Mouse (Mus musculus): ENCODE measurements around the gene Bves.
"Not testable (repeated sequence)": the region's sequence is repeated elsewhere in the genome, so short reads cannot be mapped to it uniquely, and the experiment has no call there.

Bves gene

DNA sequence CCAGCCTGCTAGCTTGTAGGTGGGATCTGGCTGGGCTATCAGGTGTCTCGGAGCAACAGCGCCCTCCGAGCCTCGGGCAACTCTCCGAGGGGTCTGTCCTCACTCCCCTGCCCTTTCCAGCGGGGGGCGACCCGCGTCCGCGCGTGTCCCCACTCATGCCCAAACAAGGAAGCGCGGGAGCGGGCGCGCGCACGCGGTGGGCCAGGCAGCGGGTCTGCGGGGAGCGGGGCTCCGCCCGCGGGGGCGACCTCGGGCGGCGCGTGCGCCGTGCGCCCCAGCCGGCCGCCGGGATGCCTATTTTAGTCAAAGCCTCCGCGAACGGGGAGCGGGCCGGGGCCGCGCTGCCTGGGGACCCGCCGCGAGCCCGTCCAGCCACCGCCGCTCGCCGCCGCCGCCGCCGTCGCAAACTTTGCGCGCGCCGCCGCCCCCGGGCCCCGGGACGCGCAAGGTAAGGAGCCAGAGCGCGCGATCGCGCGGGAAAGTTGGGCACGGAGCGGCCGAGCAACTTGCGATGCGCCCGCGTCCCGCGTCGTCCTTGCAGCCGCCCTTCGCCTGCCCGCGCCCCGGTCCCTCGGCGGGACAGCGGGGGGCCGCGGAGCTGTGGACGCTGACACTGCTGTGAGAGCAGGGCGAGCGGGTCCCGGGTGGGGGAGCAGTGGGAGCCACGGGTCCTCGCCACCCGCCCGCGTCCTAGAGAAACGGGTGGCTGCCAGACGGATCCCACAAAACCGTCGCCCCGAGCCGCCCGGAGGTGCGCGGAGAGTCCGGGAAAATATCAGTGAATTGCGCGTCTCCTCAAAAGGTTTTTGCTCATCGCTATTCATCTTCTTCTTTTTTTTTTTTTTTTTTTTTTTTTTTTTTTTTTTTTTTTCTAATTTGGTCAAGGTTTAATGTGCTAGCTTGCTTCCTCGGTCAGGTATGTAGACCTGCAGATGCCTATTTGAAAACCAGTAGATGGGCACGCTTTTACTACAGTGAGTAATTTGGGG is at the start of gene Bves:
TSS of gene Bves (plus strand) at position 339 of the 989 bp plus-strand sequence.
- DNase-seq (ENCODE audit: inconsistent age in 2 of 2, low spot score in 1 of 2) = no peak

GRCm38 (mm10) chr10:45288351-45288750 is 47.2 kb upstream of the Bves start:
- no peak for DNase-seq (ENCODE audit: inconsistent age in 2 of 2, low spot score in 1 of 2)

- DNase-seq (ENCODE audit: inconsistent age in 2 of 2, low spot score in 1 of 2) = peak in 1 of 2 experiments; percentile 22
These were observed 46.1 kb upstream of the Bves start for GRCm38 (mm10) chr10:45289218-45290105.

- no peak for DNase-seq (ENCODE audit: inconsistent age in 2 of 2, low spot score in 1 of 2)
These were observed 45.0 kb upstream of the Bves start for GRCm38 (mm10) chr10:45290618-45291017.

GRCm38 (mm10) chr10:45292159-45292558 is 43.4 kb upstream of the Bves start:
- not testable (repeated sequence) for DNase-seq (ENCODE audit: inconsistent age in 2 of 2, low spot score in 1 of 2)

DNA sequence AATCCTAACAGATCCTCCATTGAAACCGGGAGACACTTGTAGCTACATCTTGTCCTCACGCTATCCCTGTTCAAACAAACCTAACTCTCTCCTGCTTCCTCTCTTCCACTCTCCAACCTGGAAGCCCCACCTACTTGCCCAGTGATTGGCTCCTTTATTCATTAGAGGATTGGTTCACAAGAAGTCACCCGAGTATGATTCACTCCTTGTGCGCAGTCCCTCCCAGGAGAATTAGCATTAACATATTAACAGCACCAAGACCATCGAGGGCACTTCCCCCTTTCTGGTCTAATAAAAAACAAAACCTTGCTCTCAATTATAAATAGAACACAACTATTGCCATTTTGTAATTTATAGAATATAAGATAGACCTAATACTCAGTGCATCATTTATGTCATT is 40.5 kb upstream of the Bves start:
- DNase-seq (ENCODE audit: inconsistent age in 2 of 2, low spot score in 1 of 2) = no peak

- DNase-seq (ENCODE audit: inconsistent age in 2 of 2, low spot score in 1 of 2) = no peak
These were observed 37.1 kb upstream of the Bves start for GRCm38 (mm10) chr10:45298503-45298902.

GRCm38 (mm10) chr10:45299509-45299908 is 36.1 kb upstream of the Bves start:
- DNase-seq (ENCODE audit: inconsistent age in 2 of 2, low spot score in 1 of 2) = no peak

- DNase-seq (ENCODE audit: inconsistent age in 2 of 2, low spot score in 1 of 2) = no peak
These were observed 32.1 kb upstream of the Bves start for GRCm38 (mm10) chr10:45303315-45304036.

DNA sequence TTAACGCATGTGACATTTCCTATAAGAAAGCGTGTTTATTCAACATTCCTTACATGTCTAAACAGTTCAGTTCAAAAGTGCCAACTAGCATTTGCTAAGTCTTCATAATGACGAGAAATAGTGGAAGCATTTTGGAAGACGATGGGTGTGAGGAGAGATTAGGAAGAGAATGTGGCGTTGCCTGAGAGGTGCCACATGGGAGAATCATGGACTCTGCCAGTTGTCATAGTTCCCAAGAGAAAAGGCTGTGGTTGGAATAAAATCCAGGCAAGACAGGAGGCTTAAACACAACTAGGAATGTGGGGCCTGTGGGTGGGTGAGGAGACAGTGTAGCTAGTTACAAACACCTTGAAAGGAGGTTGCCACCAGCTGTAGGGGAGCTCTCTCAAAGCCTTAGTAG is 30.4 kb upstream of the Bves start:
- no peak for DNase-seq (ENCODE audit: inconsistent age in 2 of 2, low spot score in 1 of 2)

GRCm38 (mm10) chr10:45311129-45311528 is 24.4 kb upstream of the Bves start:
- no peak for DNase-seq (ENCODE audit: inconsistent age in 2 of 2, low spot score in 1 of 2)

DNA sequence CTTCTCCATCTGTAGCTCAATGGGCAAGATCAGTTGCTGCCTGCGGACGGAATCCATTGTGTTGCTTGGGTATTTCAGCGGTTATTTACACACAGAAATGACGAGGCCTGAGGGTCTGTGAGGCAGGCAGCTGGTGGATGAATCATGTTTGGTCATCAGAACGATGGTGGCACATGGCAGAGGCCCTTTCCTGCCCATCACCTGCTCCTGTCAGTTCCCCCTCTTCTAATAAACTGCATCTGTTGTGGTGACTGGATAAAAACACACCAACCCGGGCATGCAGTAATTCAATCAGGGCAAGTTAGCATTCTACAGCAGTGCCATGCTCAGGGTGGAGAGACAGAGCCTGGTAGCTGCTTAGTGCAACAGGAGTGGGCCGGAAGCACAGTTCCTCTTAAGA is 23.9 kb upstream of the Bves start:
- peak in 1 of 2 experiments; percentile 20 for DNase-seq (ENCODE audit: inconsistent age in 2 of 2, low spot score in 1 of 2)

GRCm38 (mm10) chr10:45314865-45315264 is 20.7 kb upstream of the Bves start:
- no peak for DNase-seq (ENCODE audit: inconsistent age in 2 of 2, low spot score in 1 of 2)

GRCm38 (mm10) chr10:45318922-45319321 is 16.6 kb upstream of the Bves start:
- no peak for DNase-seq (ENCODE audit: inconsistent age in 2 of 2, low spot score in 1 of 2)

DNA sequence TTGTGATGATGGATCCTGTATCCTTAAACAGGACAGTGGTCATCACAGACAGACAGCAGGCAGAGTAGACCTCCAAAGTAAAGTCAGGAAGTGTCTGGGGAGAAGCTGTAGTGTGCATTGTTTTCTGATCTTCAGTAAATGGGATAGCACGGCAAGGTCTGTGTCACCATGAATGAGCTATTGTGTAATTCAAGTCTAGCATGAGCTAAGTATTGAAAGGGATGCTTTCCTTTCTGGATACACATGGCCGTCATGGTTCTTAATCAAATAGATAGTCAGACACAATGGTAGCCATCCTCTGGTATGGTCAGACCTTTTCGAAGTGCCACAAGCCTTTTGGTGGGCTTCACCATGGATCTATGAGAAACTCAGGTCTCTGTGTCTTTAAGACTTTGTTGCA is 15.3 kb upstream of the Bves start:
- DNase-seq (ENCODE audit: inconsistent age in 2 of 2, low spot score in 1 of 2) = no peak

DNA sequence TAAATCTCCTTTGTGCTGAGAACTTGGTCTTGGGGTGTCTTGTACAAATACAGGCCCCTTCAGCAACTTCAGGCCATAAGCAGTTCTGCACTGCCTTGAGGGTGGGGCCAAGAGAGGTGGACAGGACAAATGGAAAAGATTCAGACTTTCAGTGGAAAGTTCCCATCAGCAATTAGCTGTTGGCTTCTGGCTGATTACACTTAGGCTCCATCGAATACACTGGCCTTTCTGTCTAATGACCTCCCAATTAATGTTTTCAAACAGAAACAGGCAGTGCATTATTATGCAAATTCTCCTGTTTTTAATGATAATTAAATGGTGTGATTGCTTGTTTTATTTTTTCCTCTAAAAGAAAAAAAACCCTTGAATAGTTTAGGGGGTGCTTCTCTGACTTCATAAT is 11.4 kb upstream of the Bves start:
- DNase-seq (ENCODE audit: inconsistent age in 2 of 2, low spot score in 1 of 2) = no peak

DNA sequence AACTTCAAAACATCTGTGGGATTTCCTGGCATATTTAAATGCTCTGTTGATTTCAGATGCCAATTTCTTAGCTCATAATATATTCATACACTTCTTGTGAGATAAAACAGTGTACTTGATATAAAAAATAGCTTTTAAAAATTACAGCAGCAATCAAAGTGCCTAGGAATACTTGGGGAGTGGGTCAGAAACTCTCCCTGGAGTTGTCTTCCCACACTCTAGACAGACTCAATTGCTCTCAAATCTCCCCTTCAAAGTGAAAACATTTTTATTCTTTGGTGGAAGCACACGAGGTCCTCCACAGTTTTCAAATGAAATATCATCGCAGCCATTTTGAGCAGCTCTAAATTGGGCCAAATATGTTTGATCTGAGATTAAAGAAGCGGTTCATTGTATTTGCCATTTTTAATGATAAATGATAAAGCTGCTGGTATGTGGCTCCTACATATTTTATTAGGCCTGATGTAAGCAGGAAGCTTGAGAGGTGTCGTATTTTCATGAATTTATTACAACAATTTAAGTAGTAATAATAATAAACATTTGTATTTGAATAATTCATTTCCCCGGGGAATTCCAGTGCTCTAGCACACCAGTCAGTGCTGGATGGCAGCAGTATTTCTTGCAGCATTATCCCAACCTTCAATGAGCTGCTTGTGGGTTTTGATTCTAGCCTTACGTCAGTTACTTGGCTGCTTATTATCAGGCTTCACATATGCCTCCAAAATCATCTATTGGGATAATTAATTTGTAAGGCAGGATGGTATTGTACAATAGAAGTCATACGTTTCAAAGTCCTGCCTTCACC is 7.2 kb upstream of the Bves start:
- DNase-seq (ENCODE audit: inconsistent age in 2 of 2, low spot score in 1 of 2) = no peak

DNA sequence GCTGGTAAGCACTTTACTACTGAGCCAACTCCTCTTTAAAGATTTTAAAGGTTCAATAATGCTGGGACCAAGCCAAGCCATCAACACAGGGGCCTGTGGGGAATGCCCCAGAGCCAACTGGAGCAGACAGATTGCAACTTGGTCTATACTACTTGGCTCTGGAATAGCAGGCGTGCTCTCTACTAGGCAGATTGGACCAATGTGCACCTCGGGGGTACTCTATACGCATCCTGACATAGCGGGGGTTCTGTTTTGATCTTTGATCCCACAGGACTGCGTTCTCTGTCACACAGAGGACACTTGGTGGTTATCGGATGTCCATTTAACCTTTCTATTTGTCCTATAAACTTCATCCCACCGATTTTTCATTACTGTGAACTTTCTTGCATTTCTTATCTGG is 647 bp upstream of the Bves start:
- no peak for DNase-seq (ENCODE audit: inconsistent age in 2 of 2, low spot score in 1 of 2)

- no peak for DNase-seq (ENCODE audit: inconsistent age in 2 of 2, low spot score in 1 of 2)
These were observed 3.5 kb downstream of the Bves start for GRCm38 (mm10) chr10:45339106-45339505.

GRCm38 (mm10) chr10:45344381-45344780 is 8.8 kb downstream of the Bves start:
- no peak for DNase-seq (ENCODE audit: inconsistent age in 2 of 2, low spot score in 1 of 2)
